Mouse (Mus musculus): ENCODE results near the gene Clmn.
"Not testable (repeated sequence)": the region's sequence is repeated elsewhere in the genome, so short reads cannot be mapped to it uniquely, and the experiment has no call there.

Gene Clmn

GRCm38 (mm10) chr12:104837957-104838401 is 26.9 kb downstream of the Clmn start:
- no peak for DNase-seq

- DNase-seq = no peak
Observed at GRCm38 (mm10) chr12:104837111-104837837, 27.6 kb downstream of the Clmn start.

GRCm38 (mm10) chr12:104836230-104836629 is 28.6 kb downstream of the Clmn start:
- no peak for DNase-seq

DNA sequence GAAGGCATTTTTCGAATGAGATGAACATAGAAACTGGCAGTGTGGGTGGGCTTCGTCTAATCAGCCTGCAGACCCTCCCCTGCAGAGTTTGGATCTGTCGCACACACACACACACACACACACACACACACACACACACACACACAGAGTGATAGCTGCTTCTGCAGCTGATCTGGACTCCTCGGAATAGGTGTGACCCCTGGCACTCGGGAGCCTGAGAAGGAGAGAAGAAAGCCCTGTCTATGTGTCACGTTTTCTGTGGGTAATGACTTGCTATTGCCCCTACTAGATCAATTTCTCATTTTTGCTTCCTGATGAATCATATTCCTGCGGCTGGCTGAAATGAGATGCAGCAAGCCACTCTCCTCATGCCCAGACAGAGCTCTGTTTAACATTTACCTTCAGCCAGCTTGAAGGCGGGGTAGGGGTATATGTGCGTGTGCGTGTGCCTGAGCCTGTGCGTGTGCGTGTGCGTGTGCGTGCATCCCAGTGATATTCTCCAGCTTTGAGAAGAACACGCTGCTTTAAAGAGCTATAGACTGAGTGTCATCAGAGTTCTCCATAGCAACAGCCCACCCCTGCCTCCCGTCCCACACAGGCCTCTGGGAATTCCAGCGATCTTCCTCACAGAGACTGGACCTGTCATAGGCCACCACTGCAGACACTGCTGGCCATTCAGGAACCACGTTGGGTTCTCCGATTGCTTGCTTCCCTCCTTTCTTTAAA is 29.3 kb downstream of the Clmn start:
- no peak for DNase-seq

DNA sequence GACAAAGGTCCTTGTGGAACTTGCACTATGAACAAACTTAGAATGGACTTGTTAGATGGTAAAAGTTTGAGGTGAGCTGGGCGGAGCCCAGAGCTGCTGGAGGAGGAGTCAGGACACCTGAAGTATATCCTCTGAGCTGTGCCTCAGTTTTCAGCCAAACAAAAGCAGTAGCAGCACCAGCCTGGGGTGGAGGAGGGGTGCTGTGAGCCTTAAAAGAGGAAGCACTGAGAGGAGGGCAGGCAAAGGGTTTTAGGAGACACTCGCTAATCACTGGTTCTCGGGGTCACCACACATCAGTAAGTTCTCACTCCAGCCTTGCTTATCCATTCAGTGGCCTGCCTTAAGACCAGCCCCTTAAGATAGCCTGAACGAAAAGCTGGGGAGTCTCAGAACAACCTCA is 30.1 kb downstream of the Clmn start:
- DNase-seq = no peak

GRCm38 (mm10) chr12:104830666-104831435 is 34.0 kb downstream of the Clmn start:
- DNase-seq = no peak

GRCm38 (mm10) chr12:104830283-104830639 is 34.6 kb downstream of the Clmn start:
- no peak for DNase-seq

DNA sequence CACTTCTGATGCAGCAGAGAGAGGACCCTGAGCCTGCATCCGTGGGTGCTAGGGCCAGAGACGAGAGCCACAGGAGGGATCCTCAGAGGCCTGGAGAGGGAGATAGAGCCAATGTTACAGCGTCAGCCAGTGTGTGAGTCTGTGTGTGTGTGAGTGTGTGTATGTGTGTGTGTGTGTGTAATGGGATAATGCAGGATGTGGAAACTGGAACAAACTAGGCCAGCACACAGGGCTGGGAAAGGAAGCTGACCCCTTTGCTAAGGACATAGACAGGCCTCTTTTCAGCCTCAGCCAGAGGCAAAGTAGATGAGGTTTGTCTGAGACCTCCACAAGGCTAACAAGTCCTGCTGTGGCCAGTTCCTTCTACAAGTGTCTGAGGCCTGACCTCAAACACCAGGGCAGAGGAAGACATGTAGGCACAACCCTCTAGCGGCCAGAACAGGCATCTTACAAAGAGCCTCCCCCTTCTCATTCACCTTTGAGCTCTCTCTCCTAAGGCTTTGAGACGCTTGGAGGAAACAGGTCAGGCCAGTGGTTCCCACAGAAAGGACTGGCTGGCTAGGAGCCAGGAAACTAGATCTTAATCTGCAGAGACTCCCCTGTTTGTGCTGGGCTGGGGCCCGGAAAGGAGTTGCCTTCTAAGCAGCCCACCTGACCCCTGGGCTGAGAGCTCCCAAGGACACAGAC is 35.1 kb downstream of the Clmn start:
- DNase-seq = no peak

DNA sequence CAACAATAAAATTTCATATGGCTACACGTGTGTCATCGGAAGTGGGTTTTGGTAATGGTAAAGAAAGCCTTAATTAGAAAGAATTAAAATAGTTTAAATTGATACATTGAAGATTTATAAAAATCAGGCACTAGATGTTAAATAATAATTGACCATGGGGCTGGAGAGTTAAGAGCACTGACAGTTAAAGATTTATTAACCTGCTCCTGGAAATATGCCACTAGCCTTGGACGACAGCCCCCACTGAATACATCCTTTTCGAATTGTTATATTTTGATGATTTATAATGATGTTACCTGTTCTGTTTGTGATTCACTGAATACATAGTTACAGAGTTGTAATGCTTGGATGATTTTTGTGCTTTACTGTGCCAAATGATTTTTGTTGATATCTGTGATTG is 35.9 kb downstream of the Clmn start:
- DNase-seq = not testable (repeated sequence)

DNA sequence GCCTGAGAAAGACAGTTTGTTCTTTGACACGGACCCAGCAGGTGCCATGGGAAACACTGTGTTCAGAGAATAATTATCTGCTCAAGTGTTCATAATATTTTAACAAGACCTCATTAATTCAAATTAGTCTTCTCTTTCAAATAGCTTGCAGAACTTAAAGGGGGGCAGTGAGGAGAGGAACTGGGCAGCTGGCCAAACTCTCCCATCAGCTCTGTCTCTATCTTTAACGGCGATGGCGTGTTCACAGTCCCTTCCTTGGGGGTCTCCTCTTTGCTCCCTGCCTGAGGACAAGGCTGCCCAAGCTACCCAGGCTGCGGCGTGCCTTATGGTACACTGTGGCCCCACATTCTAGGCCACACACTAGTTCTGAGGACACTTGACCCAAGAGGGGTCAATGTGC is 37.2 kb downstream of the Clmn start:
- DNase-seq = no peak

DNA sequence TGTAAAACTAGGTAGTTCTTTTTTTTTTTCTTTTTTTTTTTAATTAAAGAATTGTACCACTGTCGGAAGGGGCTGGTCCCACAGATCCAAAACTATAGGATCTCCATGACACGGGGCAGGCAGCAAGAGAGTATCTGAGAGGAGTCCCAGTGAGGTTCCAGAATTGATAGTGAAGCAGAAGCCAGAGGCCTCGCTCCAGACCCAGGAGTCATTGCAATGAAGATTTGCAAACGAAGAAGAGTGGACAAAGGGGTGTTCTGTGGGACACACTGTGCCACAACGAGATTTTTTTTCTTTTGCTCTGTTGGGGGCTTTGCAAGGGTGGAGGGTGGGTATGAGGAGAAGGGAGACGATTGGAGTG is 40.0 kb downstream of the Clmn start:
- DNase-seq = no peak

DNA sequence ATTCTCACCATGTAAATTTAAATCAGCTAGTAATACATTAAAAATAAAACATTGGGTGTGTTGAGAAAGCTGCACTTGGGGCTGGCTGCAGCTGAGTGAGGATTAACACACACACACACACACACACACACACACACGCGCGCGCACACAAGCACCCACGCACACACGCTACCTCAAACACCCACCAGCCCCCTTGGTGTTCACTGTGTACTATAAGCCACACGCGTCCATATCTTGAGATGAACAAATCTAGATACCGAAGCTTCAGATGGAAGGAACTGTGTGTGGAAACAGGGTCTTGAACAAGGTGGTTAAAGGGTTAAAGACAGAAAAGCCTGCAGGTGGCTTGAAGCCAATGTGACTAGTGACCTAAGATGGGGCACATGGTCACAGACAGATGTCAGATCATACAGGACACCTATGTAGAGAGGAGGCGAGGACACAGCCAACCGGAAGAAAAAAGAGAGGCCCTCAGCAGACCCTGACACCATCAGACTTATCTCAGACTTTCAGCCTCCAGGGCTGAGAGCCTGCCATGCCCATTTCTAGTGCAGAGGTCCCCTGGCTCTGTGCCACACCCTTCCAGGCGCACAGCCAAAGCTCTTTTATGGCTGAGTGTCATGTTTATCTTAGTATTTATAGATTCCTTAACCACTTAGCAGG is 40.5 kb downstream of the Clmn start:
- DNase-seq = no peak

GRCm38 (mm10) chr12:104823722-104824121 is 41.2 kb downstream of the Clmn start:
- DNase-seq = no peak

DNA sequence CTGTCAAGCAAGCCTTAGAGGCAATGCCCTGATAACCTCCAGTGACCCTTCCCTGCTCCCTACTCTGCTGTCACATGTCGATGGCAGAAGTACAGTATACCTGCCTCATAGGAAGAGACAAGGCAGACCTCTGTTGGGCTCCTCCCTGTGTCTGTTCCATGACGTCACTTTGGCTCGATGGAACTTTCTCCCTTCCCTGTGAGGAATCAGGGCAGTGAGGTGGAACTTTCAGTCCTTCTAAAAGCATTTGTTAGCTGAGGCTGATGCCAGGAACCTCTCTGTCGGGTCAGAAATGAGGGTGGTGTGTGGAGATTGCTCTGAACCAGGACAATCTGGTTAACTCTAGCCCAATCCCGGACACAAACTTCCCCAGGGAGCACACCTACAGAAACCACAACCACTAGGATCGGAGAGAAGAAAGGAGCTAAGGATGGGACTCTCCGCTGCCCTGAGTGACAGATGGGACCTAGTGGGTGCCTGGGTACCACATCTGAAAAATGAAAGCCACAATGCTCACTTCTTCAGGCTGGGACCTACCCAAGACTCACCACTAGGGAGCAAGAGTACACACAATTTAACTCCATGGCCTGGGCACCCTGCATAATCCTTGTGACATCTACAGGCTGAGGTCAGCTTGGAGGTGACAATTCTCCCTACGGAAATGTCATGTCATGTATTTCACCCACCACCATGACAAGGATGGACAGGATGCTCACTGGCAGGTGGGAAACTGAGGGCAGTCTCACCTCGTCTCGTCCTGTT is 41.9 kb downstream of the Clmn start:
- DNase-seq = no peak

DNA sequence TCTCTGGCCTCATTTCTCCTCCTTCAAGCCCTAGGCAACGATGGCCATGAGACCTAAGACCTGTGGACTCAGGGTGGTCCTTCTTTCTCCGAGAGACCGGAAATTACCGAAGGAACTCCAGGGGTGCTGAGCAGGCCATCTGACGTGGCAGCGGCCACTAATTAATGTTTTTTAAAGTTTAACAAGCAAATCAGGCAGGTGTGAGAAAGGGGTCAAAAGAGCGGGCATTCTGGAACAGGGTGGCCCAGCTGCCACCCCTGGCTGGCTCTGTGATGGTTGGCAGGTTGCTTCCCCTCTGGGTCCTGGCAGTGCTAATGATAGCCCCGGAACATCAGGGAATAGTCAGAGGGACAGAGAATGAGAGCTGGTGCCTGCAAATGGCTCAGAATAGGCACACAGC is 42.7 kb downstream of the Clmn start:
- no peak for DNase-seq

- no peak for DNase-seq
Observed at GRCm38 (mm10) chr12:104820061-104820460, 44.8 kb downstream of the Clmn start.

DNA sequence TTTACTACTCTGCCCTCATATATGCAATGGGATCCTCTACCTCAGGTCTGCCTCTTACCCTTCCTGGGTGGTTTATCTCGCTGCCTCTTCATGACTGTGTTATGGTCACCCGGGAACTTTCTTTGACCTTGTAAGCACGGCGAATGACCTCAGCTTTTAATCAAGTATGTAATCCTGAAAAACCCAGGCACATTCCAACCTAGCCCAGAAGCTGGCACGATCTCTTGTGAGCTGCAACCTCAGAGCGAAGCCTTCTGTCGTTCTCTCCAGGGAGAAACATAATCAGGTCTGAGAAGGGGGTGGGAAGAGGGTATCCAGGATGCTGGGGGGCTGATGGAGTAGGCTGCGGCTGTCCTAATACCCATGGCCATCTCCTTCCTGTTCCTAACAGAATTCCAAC is 45.8 kb downstream of the Clmn start:
- DNase-seq = no peak

- DNase-seq = no peak
Observed at GRCm38 (mm10) chr12:104818057-104818456, 46.8 kb downstream of the Clmn start.

DNA sequence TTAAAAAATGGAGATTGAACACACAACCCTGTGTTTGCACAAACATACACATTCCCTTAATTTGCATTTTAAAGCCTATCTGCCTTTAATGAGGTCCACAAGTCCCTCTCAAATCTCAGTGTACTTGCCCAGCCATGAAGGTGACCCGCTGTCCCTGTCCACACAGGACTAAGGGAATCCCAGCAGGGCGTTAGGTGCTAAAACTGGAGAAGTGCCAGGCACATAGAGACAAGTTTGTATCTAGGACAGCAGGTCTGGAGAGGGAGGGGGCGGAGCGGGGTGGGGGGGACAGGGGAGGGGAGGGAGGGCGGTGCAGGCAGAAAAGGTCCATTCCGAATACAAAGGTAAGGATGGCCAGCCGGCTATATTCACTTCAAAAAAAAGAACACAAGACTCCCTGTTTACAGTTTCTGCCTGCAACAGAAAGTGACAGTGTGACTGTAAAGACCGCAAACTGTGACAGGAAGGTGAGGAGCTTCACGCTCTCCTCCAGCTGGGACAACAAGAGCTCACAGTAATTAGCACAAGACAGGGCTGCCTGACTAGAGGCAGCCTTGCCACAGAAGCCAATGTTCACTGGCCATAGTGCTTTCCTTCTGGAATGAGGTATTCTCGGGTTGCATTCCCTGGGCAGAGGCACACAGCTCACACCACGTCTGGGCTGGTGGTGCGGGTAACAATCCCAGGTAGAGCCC is 47.6 kb downstream of the Clmn start:
- no peak for DNase-seq

- DNase-seq = no peak
Observed at GRCm38 (mm10) chr12:104814291-104814690, 50.6 kb downstream of the Clmn start.

GRCm38 (mm10) chr12:104813762-104814161 is 51.1 kb downstream of the Clmn start:
- DNase-seq = no peak
